Mouse (Mus musculus) T-helper 17 cell (primary cell): ENCODE results near the gene Plin4.
"Not testable (repeated sequence)": the region's sequence is repeated elsewhere in the genome, so short reads cannot be mapped to it uniquely, and the experiment has no call there.

ENCODE experiments used
- in situ Hi-C, 2 experiments: fragments of 300-600 bp; cut with MboI, MseI; formaldehyde crosslinking; loops; 1 replicate in 1 of 2; 2 replicates in 1 of 2; pipeline ENCODE4 v1.15.1; 2025; ENCODE audit warnings: high pct_unique_total_duplicates in 2 of 2

Gene Plin4

DNA sequence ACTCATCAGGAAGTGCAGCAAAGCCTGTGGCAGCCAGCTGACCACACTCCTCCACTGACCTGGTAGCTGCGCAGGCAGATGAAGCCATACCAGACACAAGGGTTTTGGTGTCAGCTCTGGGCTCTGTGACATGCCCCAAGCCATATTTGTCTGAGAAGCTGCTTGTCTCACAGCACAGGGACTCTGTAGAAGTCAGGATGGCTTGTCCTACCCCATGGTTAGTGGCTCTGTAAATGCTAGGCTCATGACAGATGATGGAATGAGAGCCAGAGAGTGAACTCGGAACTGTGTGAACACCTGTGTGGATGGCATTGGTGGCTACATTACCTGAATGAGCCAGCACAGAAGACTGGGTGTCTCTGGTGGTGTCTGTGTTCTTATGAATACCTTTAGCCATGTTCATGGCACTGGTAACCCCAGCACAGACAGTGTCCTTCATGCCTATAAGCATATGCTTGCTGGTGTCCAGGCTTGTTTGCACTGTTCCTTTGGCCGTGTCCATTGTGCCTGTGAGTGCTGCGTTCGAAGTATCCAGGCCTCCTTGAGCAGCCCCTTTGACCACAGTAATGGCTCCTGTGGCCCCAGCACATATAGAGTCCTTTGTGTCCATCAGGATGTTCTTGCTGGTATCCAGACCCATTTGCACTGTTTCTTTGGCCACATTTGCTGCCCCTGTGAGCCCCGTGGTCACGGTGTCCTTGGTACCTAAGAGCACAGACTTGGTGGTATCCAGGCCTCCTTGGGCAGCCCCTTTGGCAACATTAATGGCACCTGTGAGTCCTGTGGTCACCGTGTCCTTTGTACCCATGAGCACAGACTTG, 5.9 kb downstream of the Plin4 start:
- in situ Hi-C loops, result no loop called here

DNA sequence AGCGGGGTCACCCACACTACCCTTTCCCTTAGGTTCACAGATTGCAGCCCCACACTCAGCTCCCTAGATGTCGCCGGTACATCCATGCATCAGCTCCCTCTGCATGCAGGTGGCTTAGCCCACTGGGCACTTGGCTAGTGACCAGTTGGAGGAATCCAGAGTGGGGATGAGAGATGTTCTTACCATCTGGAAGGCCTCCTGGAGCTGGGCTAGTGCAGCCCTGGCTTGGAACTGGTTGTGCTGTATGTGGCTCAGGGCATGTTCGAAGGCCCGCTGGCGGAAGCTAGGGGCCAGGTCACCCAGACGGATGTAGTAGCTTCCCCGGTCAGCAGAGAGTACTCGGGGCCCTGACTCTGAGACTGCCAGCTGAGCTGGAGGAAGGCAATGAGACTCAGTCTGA, 6.7 kb downstream of the Plin4 start:
- in situ Hi-C loops, result no loop called here

DNA sequence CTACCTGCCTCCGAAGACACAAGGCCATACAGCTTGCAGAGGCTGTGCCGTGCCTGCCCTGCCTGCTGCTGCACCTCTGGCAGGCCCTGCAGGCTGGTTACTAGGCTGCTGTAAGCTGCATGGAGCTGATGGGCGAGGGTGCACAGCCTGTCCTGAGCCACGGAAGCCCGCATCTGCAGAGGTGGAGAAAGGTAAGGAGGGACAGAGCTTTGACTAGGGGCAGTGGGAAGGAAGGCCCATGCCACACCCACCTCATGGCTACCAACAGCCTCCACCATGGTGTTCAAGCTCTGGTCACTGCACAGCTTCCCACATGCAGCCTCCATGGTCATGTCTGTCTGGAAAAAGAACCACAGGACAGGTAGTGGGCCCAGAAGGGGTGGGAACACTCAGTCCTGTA, 7.4 kb downstream of the Plin4 start:
- in situ Hi-C loops, result no loop called here

DNA sequence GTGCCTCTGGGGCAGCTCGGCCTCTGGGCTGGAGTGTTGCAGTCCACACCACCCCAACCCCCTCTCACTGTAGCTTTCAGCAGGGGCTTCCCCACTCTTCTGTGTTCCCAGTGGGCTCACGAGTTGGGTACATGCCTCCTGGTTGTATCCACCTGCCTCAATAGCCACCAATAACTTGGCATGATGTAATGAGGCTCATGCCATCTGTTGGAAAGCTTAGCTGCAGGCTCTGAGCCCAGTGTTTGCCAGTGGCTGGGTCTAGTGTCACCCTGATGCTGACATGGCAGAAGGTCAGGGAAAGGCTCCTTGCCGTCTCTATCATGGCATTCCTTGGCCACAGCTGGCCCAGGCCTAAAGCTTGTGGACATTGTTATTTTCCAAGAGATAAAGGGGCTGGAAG, 8.8 kb downstream of the Plin4 start:
- in situ Hi-C loops, result no loop called here

DNA sequence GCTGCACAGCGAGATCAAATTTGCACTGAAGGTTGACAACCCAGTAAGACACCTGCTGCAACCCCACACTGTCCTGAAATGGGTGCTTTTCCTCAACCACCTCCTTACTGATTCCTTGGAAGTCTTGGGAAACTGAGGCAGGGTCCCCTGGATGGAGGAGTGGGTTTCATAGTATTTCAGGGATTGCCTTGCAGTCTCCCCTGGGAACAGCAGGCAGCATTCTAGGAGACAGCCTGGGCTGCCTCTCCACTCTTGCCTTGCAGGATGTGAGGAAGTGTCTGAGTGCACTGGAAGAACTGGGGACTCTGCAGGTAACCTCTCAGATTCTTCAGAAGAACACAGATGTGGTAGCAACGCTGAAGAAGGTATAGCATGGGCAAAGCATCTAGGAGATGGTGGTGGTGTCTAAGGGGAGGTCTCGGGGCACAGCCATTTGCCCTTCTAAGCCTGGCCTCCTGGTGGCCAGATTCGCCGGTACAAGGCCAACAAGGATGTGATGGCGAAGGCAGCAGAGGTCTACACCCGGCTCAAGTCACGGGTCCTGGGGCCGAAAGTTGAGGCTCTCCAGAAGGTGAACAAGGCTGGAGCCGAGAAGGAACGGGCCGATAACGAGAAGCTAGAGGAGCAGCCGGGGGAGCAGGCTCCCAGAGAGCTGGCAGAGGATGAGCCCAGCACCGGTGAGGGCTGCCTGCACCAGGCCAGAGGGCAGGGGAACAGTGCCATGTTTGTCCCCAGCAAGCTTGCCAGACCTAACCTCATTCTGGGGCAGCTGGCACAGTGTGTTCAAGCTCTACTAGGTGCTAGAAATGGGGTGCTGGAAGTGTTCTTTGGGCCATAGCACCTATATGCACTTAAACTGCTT, 10.7 kb downstream of the Plin4 start:
- in situ Hi-C loops, result no loop called here

DNA sequence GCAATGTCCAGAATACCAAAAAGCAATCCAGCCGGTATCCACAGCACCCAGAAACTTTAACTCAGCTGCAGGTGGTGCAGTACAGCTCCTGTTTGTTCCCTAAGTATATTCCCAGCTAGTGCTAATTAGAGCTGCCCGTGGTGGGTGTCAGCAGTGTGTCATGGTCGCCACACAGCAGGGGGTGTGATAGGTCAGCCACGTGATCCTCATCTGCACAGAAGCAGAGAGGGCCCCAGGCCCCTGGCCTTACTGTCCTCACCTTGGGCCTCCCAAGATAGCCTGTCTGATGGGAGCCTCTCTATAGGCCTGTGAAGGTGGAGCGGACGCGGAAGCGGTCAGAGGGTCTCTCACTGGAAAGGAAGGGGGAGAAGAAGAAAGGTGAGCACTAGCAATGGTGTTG, 11.4 kb downstream of the Plin4 start:
- in situ Hi-C loops, result no loop called here

DNA sequence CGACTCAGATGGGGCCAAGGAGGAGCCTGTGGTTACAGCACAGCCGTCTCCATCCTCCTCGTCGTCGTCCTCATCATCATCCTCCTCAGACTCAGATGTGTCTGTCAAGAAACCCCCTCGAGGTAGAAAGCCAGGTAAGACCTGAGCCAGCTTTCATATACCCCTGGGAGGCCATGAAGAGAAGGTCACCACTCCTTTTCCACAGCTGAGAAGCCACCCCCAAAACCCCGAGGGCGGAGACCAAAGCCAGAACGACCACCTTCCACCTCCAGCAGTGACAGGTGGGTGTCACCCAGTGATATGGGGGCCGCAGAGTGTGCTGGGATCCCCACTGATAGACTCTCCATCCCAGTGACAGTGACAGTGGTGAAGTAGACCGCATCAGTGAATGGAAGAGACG, 12.7 kb downstream of the Plin4 start:
- in situ Hi-C loops, result no loop called here

DNA sequence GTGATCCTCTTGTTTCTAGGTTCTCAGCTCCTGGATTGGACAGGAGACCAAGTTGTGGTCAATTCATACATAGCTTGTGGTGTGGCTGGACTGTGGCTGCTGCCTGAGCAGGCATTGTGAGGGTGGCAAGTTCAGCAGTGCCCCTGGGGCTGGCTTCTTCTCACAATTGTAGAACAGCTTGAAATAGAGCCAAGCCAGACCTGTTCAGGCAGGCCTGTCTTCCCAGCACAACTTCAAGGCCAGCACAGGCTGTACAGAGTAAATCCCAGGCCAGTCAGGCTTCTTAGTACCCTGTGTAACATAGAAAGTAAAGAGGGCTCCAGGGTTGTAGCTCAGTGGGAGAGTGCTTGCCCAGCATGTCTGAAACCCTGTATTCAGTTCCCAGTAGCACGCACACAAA, 16.8 kb downstream of the Plin4 start:
- in situ Hi-C loops, result no loop called here

DNA sequence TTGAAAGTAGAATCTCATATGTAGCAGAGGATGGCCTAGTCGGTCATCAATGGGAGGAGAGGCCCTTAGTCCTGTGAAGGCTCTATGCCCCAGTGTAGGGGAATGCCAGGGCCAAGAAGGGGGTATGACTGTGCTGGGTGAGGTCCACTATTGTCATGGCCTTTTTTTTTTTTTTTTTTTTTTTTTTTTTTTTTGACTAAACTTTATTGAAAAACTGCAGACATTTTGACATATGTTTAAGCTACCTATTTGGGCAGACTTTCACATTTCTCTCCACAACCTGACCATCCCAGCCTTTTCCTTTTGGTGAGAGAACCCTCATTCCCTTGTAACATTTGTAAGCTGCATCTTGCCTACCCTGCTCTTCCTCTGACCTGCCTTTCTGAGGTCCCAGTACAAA, 17.3 kb downstream of the Plin4 start:
- in situ Hi-C loops, result no loop called here

DNA sequence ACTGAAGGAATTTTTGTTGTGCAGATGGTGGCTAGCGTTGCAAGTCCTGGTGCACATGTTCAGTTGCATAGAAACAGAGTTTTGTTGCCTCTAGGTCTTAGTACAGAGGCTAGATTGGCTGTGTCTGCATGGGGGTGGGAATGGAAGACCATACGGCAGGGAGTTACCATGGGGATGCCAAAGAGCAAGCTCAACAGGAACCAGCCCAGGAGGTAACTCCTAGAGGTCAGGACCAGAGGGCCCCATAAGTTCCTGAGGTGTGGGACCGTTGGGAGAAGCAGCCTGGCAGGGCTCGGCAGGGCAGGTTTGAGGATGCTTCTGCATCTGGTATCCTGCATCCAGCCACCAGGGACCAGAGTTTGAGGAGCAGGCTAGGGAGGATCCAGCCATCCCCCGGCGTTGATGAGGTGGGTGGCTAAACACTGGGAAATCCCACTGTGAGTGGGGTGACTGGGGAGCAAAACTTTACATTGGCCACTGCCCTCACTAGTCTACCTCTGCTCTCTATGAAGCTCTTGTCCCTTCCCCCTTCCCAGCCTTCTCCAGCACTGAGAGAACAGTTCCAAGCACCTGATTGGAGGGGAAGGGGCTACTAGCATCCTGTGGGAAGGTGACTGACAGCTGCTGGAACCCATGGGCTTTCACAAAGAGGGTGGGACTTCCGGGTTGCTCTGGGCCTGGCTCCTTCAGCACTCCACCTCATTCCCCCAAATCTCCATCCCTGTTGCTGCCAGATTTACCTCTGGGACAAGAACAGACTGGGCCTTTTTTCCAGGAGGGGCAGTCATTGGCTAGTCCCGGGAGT, 28.6 kb downstream of the Plin4 start:
- in situ Hi-C loops, result no loop called here

DNA sequence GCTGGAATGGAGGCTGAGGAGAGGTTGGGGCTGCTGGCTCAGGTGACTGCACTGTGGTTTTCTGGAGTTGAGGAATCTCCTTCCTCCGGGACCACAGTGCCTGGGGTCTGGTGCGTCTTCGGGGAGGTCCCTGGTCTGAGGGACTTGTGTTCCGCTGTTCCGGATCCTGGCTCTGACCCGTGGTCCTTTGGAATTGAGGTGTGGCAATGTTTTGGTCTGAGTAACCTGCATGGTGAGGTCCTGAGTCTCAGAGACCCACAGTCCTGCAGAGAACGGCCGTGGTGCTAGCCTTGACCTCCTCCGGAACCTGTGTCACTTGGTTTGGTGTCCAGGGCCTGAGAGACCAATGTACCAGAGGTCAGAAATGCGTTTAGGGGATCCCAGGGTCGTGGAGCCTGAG, 29.7 kb downstream of the Plin4 start:
- in situ Hi-C loops, result no loop called here

DNA sequence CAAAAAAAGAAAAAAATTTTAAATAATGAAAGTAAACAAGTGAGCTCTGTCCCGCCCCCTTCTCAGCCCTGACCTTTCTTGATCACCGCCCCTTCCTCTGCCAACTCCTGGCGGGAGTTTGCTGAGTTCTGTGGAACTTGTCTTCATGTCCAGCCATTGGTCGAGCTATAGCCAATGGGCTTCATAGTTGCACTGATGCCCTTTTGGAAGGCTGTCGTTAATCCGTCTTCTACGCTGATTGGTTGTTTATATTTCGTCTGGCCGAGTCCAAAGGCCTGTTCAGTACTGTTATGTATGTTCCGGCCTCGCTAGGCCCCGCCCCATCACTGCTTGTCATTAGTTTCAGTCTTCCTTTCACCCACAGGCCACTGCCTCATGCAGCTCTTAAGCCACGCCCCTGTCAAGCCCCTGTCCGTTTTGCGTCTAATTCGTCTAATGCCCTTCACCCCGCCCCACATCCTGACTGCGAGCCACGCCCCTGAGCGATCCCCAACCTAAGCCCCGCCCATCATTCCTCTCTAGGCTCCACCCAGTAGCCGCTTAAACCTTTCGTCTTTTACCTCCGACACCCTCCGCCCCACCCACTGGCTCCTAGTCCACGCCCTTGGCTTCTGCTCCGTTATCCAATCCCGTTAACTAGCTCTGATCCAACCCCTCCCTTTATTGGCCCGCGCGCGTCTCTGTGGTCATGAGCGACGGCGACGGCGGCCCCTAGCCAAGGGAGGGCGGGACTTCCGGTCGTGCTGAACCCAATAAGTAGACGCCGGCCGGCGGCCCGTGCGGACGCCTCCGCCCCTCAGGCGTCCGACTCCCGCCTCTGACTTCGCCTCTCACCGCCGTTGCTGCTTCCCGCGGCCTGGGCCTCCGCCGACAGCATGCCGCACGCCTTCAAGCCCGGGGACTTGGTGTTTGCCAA, 30.5 kb downstream of the Plin4 start, which contains the start of gene Hdgfl2:
Gene Hdgfl2 (plus strand): TSS at position 755 of the 916 bp plus-strand sequence.
- in situ Hi-C loops, result no loop called here

DNA sequence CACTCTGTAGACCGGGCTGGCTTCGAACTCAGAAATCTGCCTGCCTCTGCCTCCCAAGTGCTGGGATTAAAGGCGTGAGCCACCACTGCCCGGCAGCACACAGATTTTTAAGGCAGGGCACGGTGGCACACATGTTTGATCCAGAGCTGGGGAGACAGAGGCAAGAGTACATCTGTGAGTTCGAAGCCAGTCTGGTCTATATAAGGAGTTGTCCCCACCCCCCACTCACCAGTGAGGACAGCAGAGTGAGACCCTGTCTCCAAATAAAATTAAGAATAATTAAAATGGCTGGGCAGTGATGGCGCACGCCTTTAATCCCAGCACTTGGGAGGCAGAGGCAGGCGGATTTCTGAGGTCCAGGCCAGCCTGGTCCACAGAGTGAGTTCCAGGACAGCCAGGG, 31.2 kb downstream of the Plin4 start:
- in situ Hi-C loops, result not testable (repeated sequence)

DNA sequence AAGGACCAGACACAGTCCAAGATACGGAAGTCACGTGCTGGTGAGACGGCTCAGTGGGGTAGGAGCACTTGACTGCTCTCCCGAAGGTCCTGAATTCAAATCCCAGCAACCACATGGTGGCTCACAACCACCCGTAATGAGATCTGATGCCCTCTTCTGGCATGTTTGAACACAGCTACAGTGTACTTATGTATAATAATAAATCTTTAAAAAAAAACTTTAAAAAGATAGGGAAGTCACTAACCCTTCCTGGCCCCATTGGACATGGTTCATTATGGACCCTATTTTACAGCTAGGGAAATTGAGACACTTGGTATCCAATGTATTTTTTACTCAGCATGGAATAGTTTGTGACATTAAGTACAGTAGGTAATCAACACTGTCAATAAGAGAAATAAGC, 32.1 kb downstream of the Plin4 start:
- in situ Hi-C loops, result no loop called here

DNA sequence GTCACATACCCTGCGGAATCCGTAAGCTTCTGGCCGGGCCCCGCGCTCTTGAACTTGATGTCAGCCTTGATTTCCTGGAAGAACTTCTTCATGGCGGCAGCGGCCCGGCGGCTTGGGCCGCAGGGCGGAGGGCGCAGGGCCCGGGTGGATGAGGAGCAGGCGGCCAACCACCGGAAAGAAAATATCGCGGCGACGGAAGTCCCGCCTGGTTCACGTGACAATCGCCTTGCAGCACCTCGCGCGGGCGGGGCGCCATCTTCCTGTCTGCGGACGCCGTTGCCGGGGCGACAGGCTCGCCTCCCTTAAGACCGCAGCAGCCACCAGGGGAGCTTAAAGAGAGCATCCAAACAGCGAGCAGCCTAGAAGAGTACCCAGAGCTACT, 34.8 kb downstream of the Plin4 start, which contains the start of gene Ubxn6:
Gene Ubxn6 (minus strand): TSS at position 202 of the 382 bp plus-strand sequence.
- in situ Hi-C loops, result no loop called here

DNA sequence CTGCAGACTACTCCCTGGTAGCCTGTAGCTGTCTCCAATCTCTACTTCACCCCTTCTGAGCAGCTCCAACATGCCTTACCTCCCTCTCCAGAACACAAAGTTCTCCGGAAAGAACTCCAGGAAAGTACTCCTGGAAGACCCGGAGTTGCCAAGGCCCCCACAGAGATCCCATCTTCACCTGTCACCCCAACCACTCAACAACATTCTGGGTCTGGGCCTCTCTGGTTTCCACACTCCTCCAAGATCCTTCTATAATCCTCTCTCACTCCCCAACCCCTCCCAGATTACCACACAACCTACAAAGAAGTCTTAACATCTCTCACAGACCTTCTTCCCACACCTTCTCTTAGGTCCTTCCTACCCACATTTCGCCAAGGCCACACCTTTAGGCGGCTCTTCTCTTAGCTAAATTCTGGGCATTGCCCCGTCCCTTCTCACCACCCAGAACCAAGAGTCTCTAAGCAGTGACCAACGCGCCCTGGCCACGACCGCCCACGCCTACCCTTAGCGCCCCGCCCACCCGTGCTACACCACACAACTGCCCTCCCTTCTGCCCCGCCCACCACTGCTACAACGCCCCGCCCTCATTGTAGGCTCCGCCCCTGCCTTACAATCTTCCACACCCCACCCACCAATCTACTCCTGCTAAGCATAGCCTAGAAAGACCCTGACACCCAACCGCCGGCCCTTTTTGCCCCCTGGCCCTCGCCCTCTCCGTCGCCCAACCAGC, 35.3 kb downstream of the Plin4 start:
- in situ Hi-C loops, result no loop called here

DNA sequence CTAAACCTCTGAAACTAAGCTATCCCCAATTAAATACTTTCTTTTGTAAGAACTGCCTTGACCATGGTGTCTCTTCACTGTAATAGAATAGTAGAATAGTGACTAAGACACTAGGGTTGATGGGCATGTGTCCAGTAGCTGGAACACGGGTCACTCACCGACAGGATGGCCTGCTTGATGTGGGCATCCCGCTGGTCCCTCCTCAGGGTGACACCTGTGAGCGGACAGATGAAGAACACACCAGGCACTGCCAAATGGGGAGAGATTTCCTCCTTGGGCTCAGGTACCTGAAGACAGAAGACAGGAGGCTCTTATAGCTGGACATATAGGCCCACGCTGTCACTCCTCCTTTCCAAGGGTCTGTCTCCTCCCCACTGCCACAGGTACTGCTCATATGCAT, 37.4 kb downstream of the Plin4 start:
- in situ Hi-C loops, result no loop called here

DNA sequence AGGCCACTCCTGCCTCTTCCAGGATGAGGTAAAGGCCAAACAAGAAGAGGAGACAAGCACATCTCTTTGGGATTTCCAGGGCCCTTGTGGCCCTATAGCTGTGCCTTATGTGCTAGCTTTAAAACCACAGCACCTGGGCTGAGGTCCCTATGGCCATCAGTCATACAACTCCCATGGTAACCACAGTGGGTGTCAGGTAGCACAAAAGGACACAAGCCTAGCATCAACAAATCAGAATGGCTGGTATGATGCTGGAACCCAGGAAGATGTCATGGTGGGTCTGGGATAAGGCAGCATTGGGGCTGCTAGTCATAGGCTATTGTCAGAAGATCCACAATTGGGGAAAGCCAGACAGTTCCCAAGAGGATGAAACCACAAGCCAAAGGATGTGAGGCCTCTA, 38.5 kb downstream of the Plin4 start:
- in situ Hi-C loops, result no loop called here

DNA sequence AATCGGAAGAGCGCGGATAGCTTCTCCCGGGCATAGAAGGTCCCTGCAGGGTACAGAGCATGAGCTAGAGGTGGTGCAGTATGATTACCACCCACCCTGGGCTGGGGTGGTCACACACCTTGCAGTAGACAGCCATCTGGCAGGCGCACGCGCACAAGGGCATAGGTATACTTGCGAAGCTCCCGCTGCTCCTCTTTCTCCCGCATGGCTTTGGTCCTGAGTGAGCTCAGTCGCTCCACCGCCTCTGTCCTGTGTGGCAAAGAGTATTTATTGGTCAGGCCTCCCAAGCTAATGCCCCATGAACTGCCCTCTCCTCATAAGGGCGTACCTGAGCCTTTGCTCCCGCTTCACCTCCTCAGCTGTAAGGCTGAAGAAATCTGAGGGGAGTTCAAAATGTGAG, 40.5 kb downstream of the Plin4 start:
- in situ Hi-C loops, result no loop called here

DNA sequence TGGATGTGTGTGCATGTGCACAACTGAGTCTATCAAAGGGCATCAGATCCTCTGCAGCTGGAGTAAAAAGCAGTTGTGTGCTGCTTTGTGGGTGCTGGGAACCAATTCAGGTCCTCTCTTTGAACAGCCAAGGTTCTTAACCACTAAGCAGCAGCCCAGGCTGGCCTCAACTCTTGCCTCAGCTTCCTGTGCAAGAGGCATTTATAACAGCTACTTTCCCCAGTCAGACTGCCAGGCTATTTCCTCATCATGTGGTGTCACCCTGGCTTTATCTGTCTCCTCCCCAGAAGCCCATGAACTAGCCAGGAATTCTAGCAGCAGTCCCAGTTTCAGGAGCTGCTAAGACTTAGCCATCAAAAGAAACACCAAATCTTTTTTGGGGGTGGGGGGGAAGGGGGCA, 43.2 kb downstream of the Plin4 start:
- in situ Hi-C loops, result no loop called here
